Mouse (Mus musculus) liver, embryonic 11.5 days (tissue): ENCODE data around the gene Dcaf5. TPM values are rescaled to one million over a fixed set of nuclear protein-coding genes. Genes with fewer than 3 reads are reported as not detected.
A peak's percentile ranks its signal among the peaks of the same experiment; 100 is the strongest.

Source experiments
- ATAC-seq: fragments of 200-750 bp; cut with Nextera tagmentation; replicated peaks from 2 replicates; pipeline ENCODE4 v1.8.0; 2017; ENCODE audit warnings: moderate number of reproducible peaks, mild to moderate bottlenecking, moderate TSS enrichment, moderate library complexity; ENCODE audit not compliant: low FRiP score
- DNase-seq: peaks from one replicate; pipeline ENCODE4 v3.0.0-alpha.2; 2017; ENCODE audit warnings: low spot score
- H3K27ac ChIP-seq: fragments of 300-500 bp; sonication (generic); 2 replicates; pipeline ENCODE4 v1.5.1; 2014; ENCODE audit warnings: mild to moderate bottlenecking, low read depth, low read length, control low read depth
- H3K27me3 ChIP-seq: fragments of 300-500 bp; sonication (generic); replicated peaks from 2 replicates; pipeline ENCODE4 v1.6.1; 2014; ENCODE audit warnings: low read length, mixed read lengths; ENCODE audit not compliant: control insufficient read depth, insufficient read depth
- H3K36me3 ChIP-seq: fragments of 300-500 bp; sonication (generic); 2 replicates; pipeline ENCODE4 v1.6.1; 2014; ENCODE audit warnings: mild to moderate bottlenecking, low read length, moderate library complexity, mixed read lengths; ENCODE audit not compliant: control insufficient read depth, insufficient read depth
- H3K4me1 ChIP-seq: fragments of 300-500 bp; sonication (generic); replicated peaks from 2 replicates; pipeline ENCODE4 v1.6.1; 2014; ENCODE audit warnings: low read length, mixed read lengths; ENCODE audit not compliant: control insufficient read depth, insufficient read depth
- H3K4me2 ChIP-seq: fragments of 300-500 bp; sonication (generic); 2 replicates; pipeline ENCODE4 v1.6.1; 2014; ENCODE audit warnings: mild to moderate bottlenecking, control low read depth, moderate library complexity
- H3K4me3 ChIP-seq: fragments of 300-500 bp; sonication (generic); 2 replicates; pipeline ENCODE4 v1.5.1; 2014; ENCODE audit warnings: low read depth, low read length, control low read depth
- H3K9ac ChIP-seq: fragments of 300-500 bp; sonication (generic); 2 replicates; pipeline ENCODE4 v1.6.1; 2014; ENCODE audit warnings: low read depth, low read length, control low read depth
- H3K9me3 ChIP-seq: fragments of 300-500 bp; sonication (generic); 2 replicates; pipeline ENCODE4 v1.6.1; 2016; ENCODE audit warnings: low read length, inconsistent platforms, mixed read lengths; ENCODE audit not compliant: control insufficient read depth
- WGBS: fragments of 180-500 bp; shearing (Covaris S2); extraction: QIAGEN DNeasy Blood & Tissue Kit; methylation state at CpG from one replicate; pipeline ENCODE4 v1.1.7; 2014; 5-methylcytosine and 5-hydroxymethylcytosine counted together
- polyA plus RNA-seq: library from polyadenylated mRNA; unstranded; fragments of >200 nt; fragmentation: Nextera tagmentation; extraction: Ambion mirVana; gene quantifications from 2 replicates; pipeline ENCODE4 v1.2.1, GENCODE M21; 2014

The Dcaf5 gene
- polyA plus RNA-seq, 1 experiment from 2014 or later: 5.1 TPM

GRCm38 (mm10) chr12:80360321-80360720 lies 76.1 kb downstream of the Dcaf5 start:
- Histone ChIP-seq H3K9ac (no peak overlapping the region), H3K36me3 (peaks cover 6% of the 10 kb centered on the region), H3K27ac (no peak overlapping the region), H3K4me1 (peaks cover 3% of the 10 kb centered on the region; the same call in 1 of the 2 replicates), H3K27me3 (no peaks in the 10 kb centered on the region), H3K4me2 (no peak overlapping the region), H3K4me3 (no peak overlapping the region), H3K9me3 (no peaks in the 10 kb centered on the region)
- DNase-seq: no peak
- no peak for ATAC-seq
- WGBS: 79% methylated on average over 5 of the region's 5 CpGs

DNA sequence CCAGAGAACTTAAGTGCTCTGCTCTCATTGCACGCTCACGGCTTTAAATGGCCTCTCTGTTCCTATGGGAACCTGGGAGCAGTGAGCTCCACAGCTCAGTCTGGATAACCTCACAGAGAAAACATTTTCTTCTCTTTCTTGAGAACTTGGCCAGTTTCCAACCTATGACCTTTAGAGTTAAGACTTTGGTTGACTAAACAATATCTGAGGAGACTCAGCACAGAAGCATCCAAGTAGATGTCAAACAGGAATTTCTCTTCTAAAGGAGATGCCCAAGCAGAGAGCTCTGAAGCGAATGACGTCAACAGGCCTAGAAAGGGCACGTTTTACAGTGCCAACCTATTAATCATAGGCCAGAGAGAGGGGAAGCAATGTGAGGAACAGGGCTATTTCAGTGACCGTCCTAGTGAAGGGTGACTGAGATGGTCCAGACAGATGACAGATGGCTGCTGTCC lies 91.6 kb downstream of the Dcaf5 start:
- Histone ChIP-seq H3K36me3 (peaks cover 6% of the 10 kb centered on the region), H3K4me1 (no peaks in the 10 kb centered on the region), H3K27ac (no peak overlapping the region), H3K27me3 (no peaks in the 10 kb centered on the region), H3K9me3 (no peaks in the 10 kb centered on the region), H3K4me2 (no peak overlapping the region), H3K9ac (no peak overlapping the region), H3K4me3 (no peak overlapping the region)
- ATAC-seq (no peak), DNase-seq (no peak)
- WGBS: 77% methylated on average over 6 of the region's 6 CpGs

- Histone ChIP-seq H3K4me2 (no peak overlapping the region), H3K4me3 (no peak overlapping the region), H3K27me3 (no peaks in the 10 kb centered on the region), H3K27ac (no peak overlapping the region), H3K9ac (no peak overlapping the region), H3K9me3 (no peaks in the 10 kb centered on the region), H3K36me3 (peaks cover 22% of the 10 kb centered on the region), H3K4me1 (no peaks in the 10 kb centered on the region)
- no peak for DNase-seq
- ATAC-seq: no peak
- 97% methylated on average over 2 of the region's 2 CpGs for WGBS
These were observed 95.5 kb downstream of the Dcaf5 start for GRCm38 (mm10) chr12:80340936-80341335.

DNA sequence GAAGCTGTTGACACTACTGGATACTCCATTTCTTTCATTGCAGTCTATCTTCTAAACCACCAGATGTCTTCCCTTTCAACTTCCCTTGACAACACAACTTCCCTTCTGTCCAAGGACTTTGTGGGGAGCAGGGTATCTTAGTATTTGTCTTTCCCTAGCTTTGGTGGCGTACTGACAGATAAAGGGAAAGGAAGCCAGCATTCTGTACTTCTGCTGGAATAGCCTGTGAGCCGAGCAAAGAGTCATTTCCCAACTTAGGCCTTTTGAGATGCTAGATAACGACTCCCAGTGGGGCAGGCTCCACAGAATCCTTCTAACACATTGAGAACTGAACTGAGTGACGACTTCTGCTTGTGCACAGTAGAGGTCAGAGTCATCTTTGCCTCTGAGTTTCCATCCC lies 102.2 kb downstream of the Dcaf5 start:
- Histone ChIP-seq H3K4me1 (peaks cover 15% of the 10 kb centered on the region), H3K4me3 (no peak overlapping the region), H3K27ac (no peak overlapping the region)

DNA sequence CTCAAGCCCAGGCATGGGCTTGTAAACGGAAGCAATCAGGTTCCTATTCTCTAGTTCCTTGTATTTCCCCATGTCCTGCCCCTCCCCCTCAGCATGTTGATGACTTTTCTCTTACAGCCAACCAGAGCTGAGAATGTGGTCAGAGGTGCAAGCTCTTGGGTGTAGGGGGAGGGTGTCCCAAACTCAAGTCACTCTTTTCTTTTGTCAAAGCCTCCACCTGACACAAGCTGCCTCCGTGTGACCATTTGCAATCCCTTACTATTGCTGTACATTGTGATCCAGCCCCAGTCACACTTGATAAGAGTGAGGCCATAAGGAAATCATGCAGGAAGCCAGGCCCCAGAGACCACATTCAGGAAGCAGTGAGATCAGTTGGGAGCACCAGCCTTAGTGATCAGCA lies 104.8 kb downstream of the Dcaf5 start:
- no peaks in the 10 kb centered on the region for H3K27me3 ChIP-seq
- ATAC-seq (peak; percentile 31; the same call in 1 of the 2 replicates), DNase-seq (no peak)
- no peaks in the 10 kb centered on the region for H3K9me3 ChIP-seq
- H3K27ac ChIP-seq: no peak overlapping the region
- WGBS: 27% methylated on average over 2 of the region's 2 CpGs
- H3K9ac ChIP-seq: no peak overlapping the region
- H3K4me2 ChIP-seq: peak overlapping the region; percentile 9; the same call in 1 of the 2 replicates
- H3K36me3 ChIP-seq: no peaks in the 10 kb centered on the region
- no peak overlapping the region for H3K4me3 ChIP-seq
- H3K4me1 ChIP-seq: peaks cover 15% of the 10 kb centered on the region

More for the DNA sequence above, 102.2 kb downstream of the Dcaf5 start:
- 36% methylated on average over 4 of the region's 4 CpGs for WGBS
- no peak overlapping the region for H3K9ac ChIP-seq
- no peak for ATAC-seq
- DNase-seq: no peak
- H3K27me3 ChIP-seq: no peaks in the 10 kb centered on the region
- peaks cover 13% of the 10 kb centered on the region for H3K36me3 ChIP-seq
- no peak overlapping the region for H3K4me2 ChIP-seq
- no peaks in the 10 kb centered on the region for H3K9me3 ChIP-seq

DNA sequence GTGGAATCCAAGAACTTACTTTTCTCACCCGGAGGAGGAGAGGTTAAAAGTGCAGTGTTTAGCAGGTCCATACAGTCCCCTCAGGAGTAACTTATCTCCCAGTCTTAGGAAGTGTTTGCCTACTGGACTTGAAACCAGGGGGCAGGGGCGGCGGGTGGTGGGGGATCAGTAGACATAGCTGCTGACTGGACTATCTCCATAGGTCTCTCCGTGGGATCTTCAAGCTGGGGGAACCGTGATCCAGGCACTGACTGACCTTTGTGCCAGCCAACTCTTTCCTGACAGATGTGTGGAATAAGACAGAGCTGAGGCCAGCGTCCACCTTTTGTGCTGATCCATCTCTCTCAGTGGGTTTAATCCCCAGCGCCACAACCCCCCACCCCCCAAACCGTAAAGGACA lies 105.6 kb downstream of the Dcaf5 start:
- H3K27ac ChIP-seq: no peak overlapping the region
- 74% methylated on average over 8 of the region's 8 CpGs for WGBS
- peaks cover 15% of the 10 kb centered on the region for H3K4me1 ChIP-seq

DNA sequence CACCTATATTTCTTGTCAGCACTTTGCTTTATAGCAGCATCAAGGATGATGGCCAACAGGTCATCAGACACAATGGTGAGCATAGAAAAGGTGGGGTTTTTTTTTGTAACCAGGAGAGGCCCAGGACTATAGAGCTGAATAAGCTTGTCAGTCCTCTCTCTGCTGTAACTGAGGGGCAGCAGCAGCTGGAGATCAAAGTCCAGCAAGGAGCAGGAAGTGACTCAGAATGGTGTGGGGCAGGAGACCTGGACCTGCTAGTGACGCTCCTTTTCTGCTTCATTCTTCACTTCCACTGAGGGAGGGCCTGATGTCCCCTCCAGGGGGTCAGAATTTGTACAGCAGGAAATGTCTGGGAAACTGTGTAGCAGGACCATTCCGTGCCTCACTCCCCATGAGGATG lies 106.8 kb downstream of the Dcaf5 start:
- H3K27me3 ChIP-seq: no peaks in the 10 kb centered on the region
- no peak overlapping the region for H3K27ac ChIP-seq
- DNase-seq (no peak), ATAC-seq (no peak)
- WGBS: 51% methylated on average over 2 of the region's 2 CpGs
- no peaks in the 10 kb centered on the region for H3K9me3 ChIP-seq
- peaks cover 19% of the 10 kb centered on the region for H3K4me1 ChIP-seq
- no peak overlapping the region for H3K4me3 ChIP-seq
- H3K36me3 ChIP-seq: no peaks in the 10 kb centered on the region
- H3K9ac ChIP-seq: no peak overlapping the region
- H3K4me2 ChIP-seq: no peak overlapping the region

More for the DNA sequence above, 105.6 kb downstream of the Dcaf5 start:
- H3K9me3 ChIP-seq: no peaks in the 10 kb centered on the region
- ATAC-seq (no peak), DNase-seq (no peak)
- no peak overlapping the region for H3K4me3 ChIP-seq
- no peaks in the 10 kb centered on the region for H3K36me3 ChIP-seq
- no peak overlapping the region for H3K4me2 ChIP-seq
- H3K27me3 ChIP-seq: no peaks in the 10 kb centered on the region
- H3K9ac ChIP-seq: no peak overlapping the region

GRCm38 (mm10) chr12:80326047-80326446 lies 110.4 kb downstream of the Dcaf5 start:
- ATAC-seq (no peak), DNase-seq (no peak)
- H3K9me3 ChIP-seq: no peaks in the 10 kb centered on the region
- H3K4me2 ChIP-seq: no peak overlapping the region
- H3K36me3 ChIP-seq: no peaks in the 10 kb centered on the region
- no peak overlapping the region for H3K27ac ChIP-seq
- H3K9ac ChIP-seq: no peak overlapping the region
- no peaks in the 10 kb centered on the region for H3K27me3 ChIP-seq
- peaks cover 19% of the 10 kb centered on the region for H3K4me1 ChIP-seq
- no peak overlapping the region for H3K4me3 ChIP-seq

DNA sequence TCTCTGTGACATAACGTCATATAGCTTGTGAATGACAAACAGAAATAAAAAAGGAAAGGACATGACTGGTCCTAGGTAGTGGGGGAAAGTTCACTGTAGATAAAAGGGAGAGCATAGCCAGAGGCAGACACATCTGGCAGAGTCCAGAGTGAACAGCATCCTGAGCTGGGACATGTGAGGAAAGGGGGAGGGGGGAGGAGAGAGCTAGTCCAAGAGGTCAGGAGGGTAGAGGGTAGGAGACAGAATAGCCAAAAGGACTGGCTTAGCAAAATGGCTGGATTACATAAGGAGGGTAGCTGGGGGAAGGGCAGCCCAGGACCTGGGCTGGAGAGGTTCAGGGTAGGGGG lies 111.6 kb downstream of the Dcaf5 start:
- Histone ChIP-seq H3K9me3 (no peaks in the 10 kb centered on the region), H3K27ac (no peak overlapping the region), H3K27me3 (no peaks in the 10 kb centered on the region), H3K9ac (no peak overlapping the region), H3K4me1 (peaks cover 12% of the 10 kb centered on the region), H3K4me2 (no peak overlapping the region), H3K4me3 (no peak overlapping the region), H3K36me3 (no peaks in the 10 kb centered on the region)
- ATAC-seq (no peak), DNase-seq (no peak)
- WGBS: 48% methylated on average over 1 of the region's 1 CpGs
